Mouse (Mus musculus) colon, adult 2 months (tissue): ENCODE data around the gene Uxs1. TPM values are rescaled to one million over a fixed set of nuclear protein-coding genes. Genes with fewer than 3 reads are reported as not detected.

ENCODE experiments used
- polyA plus RNA-seq: library from polyadenylated mRNA; depleted of rRNA; stranded (reverse); fragments of >200 nt; gene quantifications from 2 replicates; pipeline ENCODE4 v1.2.3, GENCODE M21; 2012; rRNA removed

Gene Uxs1
- polyA plus RNA-seq = 11.4 and 12.0 TPM in 2 replicates

GRCm38 (mm10) chr1:43827763-43828194, at the start of gene Uxs1:
Gene Uxs1, minus strand, starts transcription at chr1:43827800.

GRCm38 (mm10) chr1:43730491-43730924, 97.1 kb downstream of the Uxs1 start, which contains the start of gene 1500015O10Rik:
Gene 1500015O10Rik, plus strand, starts transcription at chr1:43730602.

Other genes starting within 250 kb of the Uxs1 start
- 0.22 and 0.61 TPM in 2 replicates for gene 1500015O10Rik, start 97.2 kb downstream of the Uxs1 start, polyA plus RNA-seq
- gene Tpp2, start 105.8 kb upstream of the Uxs1 start, polyA plus RNA-seq = 3.0 and 4.3 TPM in 2 replicates
- not detected in 2 replicates for gene Mettl21c, start 192.2 kb upstream of the Uxs1 start, polyA plus RNA-seq
- gene Gm8251, start 234.1 kb upstream of the Uxs1 start, polyA plus RNA-seq = not detected in 2 replicates